Mouse (Mus musculus): Measurements from ENCODE around the gene Olfr824. TPM values are rescaled to one million over a fixed set of nuclear protein-coding genes. Genes with fewer than 3 reads are reported as not detected.
"Not testable (repeated sequence)": the region's sequence is repeated elsewhere in the genome, so short reads cannot be mapped to it uniquely, and the experiment has no call there.

Gene Olfr824
- polyA plus RNA-seq (2016; fragmentation: Nextera tagmentation; extraction: Ambion mirVana), result not detected in 2 replicates

DNA sequence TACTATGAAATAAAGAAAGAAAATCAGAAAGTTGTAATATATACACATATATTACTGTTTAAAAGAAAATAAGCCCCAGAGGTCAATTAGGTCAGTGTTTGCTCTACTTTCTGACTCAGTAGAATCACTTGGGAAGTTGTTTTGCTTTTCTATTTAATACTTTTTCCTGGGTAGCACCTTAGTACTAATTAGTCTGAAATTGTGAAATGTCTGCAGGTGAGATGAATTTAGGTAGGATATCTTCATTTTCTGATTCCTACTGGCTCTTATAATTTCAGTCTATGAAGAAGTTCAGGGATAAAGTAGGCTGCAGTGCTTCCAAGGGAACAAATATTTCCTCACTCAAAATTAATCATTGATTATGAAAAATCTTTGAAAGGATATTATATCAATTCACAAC lies at the start of gene Olfr824:
Gene Olfr824, minus strand, starts transcription at position 101 of the 400 bp plus-strand sequence.
- not testable (repeated sequence) for H3K9ac ChIP-seq; H3K4me2 ChIP-seq (replicated peaks); H3K4me3 ChIP-seq; H3K27me3 ChIP-seq (replicated peaks); H3K27ac ChIP-seq; ATAC-seq (ENCODE audit: low FRiP score, low read depth); H3K9me3 ChIP-seq; H3K4me1 ChIP-seq; H3K36me3 ChIP-seq

- H3K4me1 ChIP-seq, result no peaks in the 10 kb centered on the region
- H3K4me3 ChIP-seq, result no peak within 1 kb of the TSS
- no peak for ATAC-seq (ENCODE audit: low FRiP score, low read depth)
- H3K4me2 ChIP-seq (replicated peaks), result no peak within 1 kb of the TSS
- H3K36me3 ChIP-seq, result no peaks in the 10 kb centered on the region
- no peaks in the 10 kb centered on the region for H3K9me3 ChIP-seq
- no peaks in the 10 kb centered on the region for H3K27me3 ChIP-seq (replicated peaks)
- H3K27ac ChIP-seq, result no peak within 1 kb of the TSS
- no peak within 1 kb of the TSS for H3K9ac ChIP-seq
Measured at GRCm38 (mm10) chr10:130166666-130167065, 36.9 kb upstream of the Olfr824 start, which contains the start of gene Olfr825. Gene Olfr825, minus strand, starts transcription at chr10:130166766.

GRCm38 (mm10) chr10:130165196-130165595 lies 35.4 kb upstream of the Olfr824 start:
- H3K4me1 ChIP-seq, result no peaks in the 10 kb centered on the region
- no peaks in the 10 kb centered on the region for H3K27me3 ChIP-seq (replicated peaks)
- no peaks in the 10 kb centered on the region for H3K9me3 ChIP-seq
- H3K9ac ChIP-seq, result no peak overlapping the region
- ATAC-seq (ENCODE audit: low FRiP score, low read depth), result no peak
- no peak overlapping the region for H3K27ac ChIP-seq
- H3K36me3 ChIP-seq, result no peaks in the 10 kb centered on the region
- H3K4me3 ChIP-seq, result no peak overlapping the region
- no peak overlapping the region for H3K4me2 ChIP-seq (replicated peaks)

DNA sequence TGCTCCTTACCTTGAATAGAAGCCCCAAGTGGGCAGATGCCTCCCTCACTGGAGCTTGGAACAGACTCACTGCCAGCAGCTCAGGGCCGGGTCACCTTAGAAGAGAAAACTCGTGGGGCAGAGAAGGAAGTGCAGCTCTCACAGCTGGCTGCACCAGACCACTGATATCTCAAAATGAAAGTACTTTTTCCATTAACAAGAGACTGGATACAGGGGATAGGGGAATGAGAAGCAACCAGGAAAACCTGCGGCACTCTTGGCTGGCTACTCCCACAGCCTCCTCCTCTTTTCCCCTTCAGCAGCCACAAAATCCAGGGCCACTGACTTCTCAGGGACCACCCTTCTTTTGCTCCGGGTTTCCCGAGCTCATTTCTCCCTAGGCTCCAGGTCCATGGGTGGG lies 14.3 kb upstream of the Olfr824 start:
- 80% methylated on average over 5 of the region's 5 CpGs for WGBS
- Histone ChIP-seq H3K4me3 (no peak overlapping the region), H3K9ac (no peak overlapping the region), H3K27ac (no peak overlapping the region), H3K27me3 (replicated peaks) (no peaks in the 10 kb centered on the region), H3K36me3 (no peaks in the 10 kb centered on the region), H3K9me3 (no peaks in the 10 kb centered on the region), H3K4me1 (no peaks in the 10 kb centered on the region), H3K4me2 (replicated peaks) (no peak overlapping the region)
- no peak for ATAC-seq (ENCODE audit: low FRiP score, low read depth)

DNA sequence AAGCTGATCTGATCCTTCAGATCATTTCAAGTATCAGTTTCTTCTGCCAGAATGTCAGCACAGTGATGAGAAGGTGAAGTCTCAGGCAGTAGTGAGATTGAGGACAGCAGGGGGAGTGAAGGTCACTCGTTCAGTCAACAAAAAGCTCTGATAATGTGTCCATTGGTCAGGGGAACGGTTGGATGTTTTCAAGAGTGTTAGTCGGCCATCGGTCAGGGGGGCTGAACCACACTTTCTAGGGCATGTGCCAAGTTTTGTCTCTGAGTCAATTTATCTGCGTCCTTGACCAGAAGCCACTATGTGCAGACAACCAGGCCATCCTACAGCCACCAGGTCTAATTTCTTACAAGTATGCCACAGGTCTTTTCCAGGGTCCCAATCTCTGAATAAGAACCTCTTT lies 12.7 kb upstream of the Olfr824 start:
- H3K4me2 ChIP-seq (replicated peaks); H3K27ac ChIP-seq; H3K36me3 ChIP-seq; H3K27me3 ChIP-seq (replicated peaks); H3K4me1 ChIP-seq; H3K9ac ChIP-seq; H3K4me3 ChIP-seq; ATAC-seq (ENCODE audit: low FRiP score, low read depth); H3K9me3 ChIP-seq: not testable (repeated sequence)
- 90% methylated on average over 5 of the region's 5 CpGs for WGBS

- H3K9me3 ChIP-seq, result no peaks in the 10 kb centered on the region
- H3K4me3 ChIP-seq, result no peak overlapping the region
- no peaks in the 10 kb centered on the region for H3K36me3 ChIP-seq
- no peak overlapping the region for H3K4me2 ChIP-seq (replicated peaks)
- no peak overlapping the region for H3K27ac ChIP-seq
- no peaks in the 10 kb centered on the region for H3K4me1 ChIP-seq
- no peaks in the 10 kb centered on the region for H3K27me3 ChIP-seq (replicated peaks)
- no peak for ATAC-seq (ENCODE audit: low FRiP score, low read depth)
- H3K9ac ChIP-seq, result no peak overlapping the region
Measured at GRCm38 (mm10) chr10:130134811-130135210, 5.0 kb upstream of the Olfr824 start.

- 67% methylated on average over 3 of the region's 3 CpGs for WGBS
- ATAC-seq (ENCODE audit: low FRiP score, low read depth), result not testable (repeated sequence)
Measured at GRCm38 (mm10) chr10:130116045-130116444, 13.8 kb downstream of the Olfr824 start.

GRCm38 (mm10) chr10:130115283-130115682 lies 14.5 kb downstream of the Olfr824 start, which contains the start of gene Olfr823:
Gene Olfr823, minus strand, starts transcription at chr10:130115383.
- H3K4me2 ChIP-seq (replicated peaks); H3K9ac ChIP-seq; ATAC-seq (ENCODE audit: low FRiP score, low read depth); H3K36me3 ChIP-seq; H3K4me3 ChIP-seq; H3K9me3 ChIP-seq; H3K27ac ChIP-seq; H3K27me3 ChIP-seq (replicated peaks); H3K4me1 ChIP-seq: not testable (repeated sequence)
- 93% methylated on average over 1 of the region's 1 CpGs for WGBS

More at GRCm38 (mm10) chr10:130116045-130116444, 13.8 kb downstream of the Olfr824 start:
- H3K27me3 ChIP-seq (replicated peaks); H3K9me3 ChIP-seq; H3K27ac ChIP-seq; H3K4me1 ChIP-seq; H3K9ac ChIP-seq; H3K4me3 ChIP-seq; H3K4me2 ChIP-seq (replicated peaks); H3K36me3 ChIP-seq: not testable (repeated sequence)

- H3K4me1 ChIP-seq, result no peaks in the 10 kb centered on the region
- no peaks in the 10 kb centered on the region for H3K36me3 ChIP-seq
- H3K9ac ChIP-seq, result no peak overlapping the region
- H3K27ac ChIP-seq, result no peak overlapping the region
- ATAC-seq (ENCODE audit: low FRiP score, low read depth), result no peak
- no peak overlapping the region for H3K4me2 ChIP-seq (replicated peaks)
- no peaks in the 10 kb centered on the region for H3K9me3 ChIP-seq
- no peaks in the 10 kb centered on the region for H3K27me3 ChIP-seq (replicated peaks)
- no peak overlapping the region for H3K4me3 ChIP-seq
Measured at GRCm38 (mm10) chr10:130096104-130096503, 33.7 kb downstream of the Olfr824 start.

DNA sequence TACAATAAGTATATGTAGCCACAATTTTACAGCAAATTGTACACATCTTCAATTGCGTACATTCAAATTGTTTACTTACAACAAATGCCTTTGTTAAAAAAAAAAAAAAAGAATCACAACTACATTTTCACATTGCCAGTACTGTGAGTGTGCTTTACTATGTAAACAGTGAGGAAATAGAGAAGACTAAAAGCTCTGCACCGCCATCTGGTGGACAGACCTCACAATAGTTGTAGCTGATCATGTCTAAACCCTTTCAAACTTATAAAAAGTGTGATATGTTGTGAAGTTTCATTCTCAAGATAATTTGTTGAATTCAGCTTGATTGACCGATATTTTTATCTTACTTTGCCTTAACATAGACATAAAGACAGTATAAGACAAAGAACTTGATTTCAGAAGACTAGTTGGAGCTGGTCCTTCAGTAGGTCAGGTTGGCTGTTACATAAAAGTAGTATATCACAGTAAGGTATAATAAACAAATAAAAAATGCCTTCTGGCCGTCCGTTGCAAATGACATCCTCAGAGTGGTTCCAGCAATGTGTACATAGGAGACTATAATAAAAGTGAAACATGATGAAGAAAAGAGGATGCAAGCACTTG lies 36.9 kb downstream of the Olfr824 start:
- Histone ChIP-seq H3K27me3 (replicated peaks) (no peaks in the 10 kb centered on the region), H3K9ac (no peak overlapping the region), H3K36me3 (no peaks in the 10 kb centered on the region), H3K4me1 (no peaks in the 10 kb centered on the region), H3K27ac (no peak overlapping the region), H3K4me2 (replicated peaks) (no peak overlapping the region), H3K9me3 (no peaks in the 10 kb centered on the region), H3K4me3 (no peak overlapping the region)
- no peak for ATAC-seq (ENCODE audit: low FRiP score, low read depth)
- 27% methylated on average over 5 of the region's 5 CpGs for WGBS

Other genes starting within 250 kb of the Olfr824 start
- gene Olfr815, start 224.1 kb downstream of the Olfr824 start, polyA plus RNA-seq (2016; fragmentation: Nextera tagmentation; extraction: Ambion mirVana), result not detected in 2 replicates
- gene Olfr816, start 214.4 kb downstream of the Olfr824 start, polyA plus RNA-seq (2016; fragmentation: Nextera tagmentation; extraction: Ambion mirVana), result not detected in 2 replicates
- gene Olfr818, start 180.9 kb downstream of the Olfr824 start, polyA plus RNA-seq (2016; fragmentation: Nextera tagmentation; extraction: Ambion mirVana), result not detected in 2 replicates
- not detected in 2 replicates for gene Olfr819, start 162.7 kb downstream of the Olfr824 start, polyA plus RNA-seq (2016; fragmentation: Nextera tagmentation; extraction: Ambion mirVana)
- gene Olfr247, start 153.9 kb downstream of the Olfr824 start, polyA plus RNA-seq (2016; fragmentation: Nextera tagmentation; extraction: Ambion mirVana), result not detected in 2 replicates
- gene Gm10310, start 144.9 kb downstream of the Olfr824 start, polyA plus RNA-seq (2016; fragmentation: Nextera tagmentation; extraction: Ambion mirVana), result not detected in 2 replicates
- gene Olfr820, start 117.4 kb downstream of the Olfr824 start, polyA plus RNA-seq (2016; fragmentation: Nextera tagmentation; extraction: Ambion mirVana), result not detected in 2 replicates
- gene Olfr821, start 99.7 kb downstream of the Olfr824 start, polyA plus RNA-seq (2016; fragmentation: Nextera tagmentation; extraction: Ambion mirVana), result not detected in 2 replicates
- not detected in 2 replicates for gene Olfr822, start 58.8 kb downstream of the Olfr824 start, polyA plus RNA-seq (2016; fragmentation: Nextera tagmentation; extraction: Ambion mirVana)
- not detected in 2 replicates for gene Olfr823, start 14.6 kb downstream of the Olfr824 start, polyA plus RNA-seq (2016; fragmentation: Nextera tagmentation; extraction: Ambion mirVana)
- not detected in 2 replicates for gene Olfr825, start 36.8 kb upstream of the Olfr824 start, polyA plus RNA-seq (2016; fragmentation: Nextera tagmentation; extraction: Ambion mirVana)
- gene Olfr826, start 54.2 kb upstream of the Olfr824 start, polyA plus RNA-seq (2016; fragmentation: Nextera tagmentation; extraction: Ambion mirVana), result not detected in 2 replicates
- not detected in 2 replicates for gene Olfr827, start 84.4 kb upstream of the Olfr824 start, polyA plus RNA-seq (2016; fragmentation: Nextera tagmentation; extraction: Ambion mirVana)
- gene Neurod4, start 150.2 kb upstream of the Olfr824 start, polyA plus RNA-seq (2016; fragmentation: Nextera tagmentation; extraction: Ambion mirVana), result 24.2 and 27.6 TPM in 2 replicates
- 0.27 and 0.44 TPM in 2 replicates for gene Tespa1, start 192.9 kb upstream of the Olfr824 start, polyA plus RNA-seq (2016; fragmentation: Nextera tagmentation; extraction: Ambion mirVana)